Mouse (Mus musculus): ENCODE data around the gene Gm13723. TPM values are rescaled to one million over a fixed set of nuclear protein-coding genes. Genes with fewer than 3 reads are reported as not detected.

The Gm13723 gene
- not detected in 2 replicates for polyA plus RNA-seq (2021; fragmentation: Nextera tagmentation)
- long read RNA-seq, experiment 1, result 0 reads
- long read RNA-seq, experiment 2, result 0 reads

DNA sequence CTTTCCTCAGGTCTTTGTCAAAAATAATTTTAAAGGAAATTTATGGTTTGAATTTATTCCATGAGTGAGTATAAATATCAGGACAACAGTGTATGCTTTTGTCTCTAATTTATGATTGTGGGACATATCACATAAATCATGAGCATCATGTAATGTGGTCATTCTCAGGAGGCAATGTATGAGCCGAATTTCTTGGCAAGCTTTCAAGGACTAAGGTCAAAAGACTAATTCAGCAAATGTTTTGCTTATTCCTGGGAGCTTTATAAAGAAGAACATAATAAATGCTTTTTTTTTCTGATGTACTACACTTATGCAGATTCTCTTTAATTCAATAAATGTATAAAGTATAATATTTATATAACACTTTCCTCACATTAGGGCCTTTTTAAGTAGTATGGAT lies at the start of gene Gm13723:
Gene Gm13723, minus strand, starts transcription at position 101 of the 400 bp plus-strand sequence.

DNA sequence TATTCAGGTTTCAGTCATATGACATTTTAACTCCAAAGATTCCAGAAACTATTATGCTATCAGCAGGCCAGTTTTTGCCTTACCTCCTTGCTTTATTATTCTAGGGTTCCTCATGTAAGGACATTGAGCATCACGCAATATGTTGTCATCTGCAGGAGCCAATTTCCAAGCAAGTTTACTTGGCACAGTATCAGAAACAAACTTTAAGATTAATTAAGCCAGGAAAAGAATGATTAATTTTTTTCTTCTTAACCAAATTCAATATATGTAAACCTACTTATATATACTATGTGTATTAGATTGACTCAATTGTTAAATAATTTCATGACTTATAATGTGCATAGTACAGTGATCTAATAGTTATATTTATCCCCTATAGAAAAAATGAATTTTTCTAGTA lies 17.5 kb upstream of the Gm13723 start, which contains the start of gene Olfr1097:
Gene Olfr1097, minus strand, starts transcription at position 101 of the 400 bp plus-strand sequence.

DNA sequence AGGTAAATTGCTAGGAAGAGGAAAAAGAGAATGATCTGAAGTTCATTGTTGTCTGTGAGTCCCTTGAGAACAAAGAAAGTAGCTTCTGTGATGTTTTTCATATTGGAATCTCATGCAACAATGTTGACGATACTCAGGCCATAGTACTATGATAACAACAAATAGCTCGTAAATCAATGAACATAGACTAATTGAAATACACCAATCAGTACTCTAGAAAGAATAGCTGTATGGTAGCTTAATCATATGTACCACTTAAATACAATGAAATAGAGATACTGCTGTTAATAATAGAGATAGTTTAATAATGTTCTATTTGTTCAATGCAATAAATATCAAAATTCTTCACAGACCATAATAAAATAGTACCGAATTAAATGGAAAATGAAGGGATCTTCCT lies 23.0 kb downstream of the Gm13723 start, which contains the start of gene Olfr1095:
Gene Olfr1095, minus strand, starts transcription at position 101 of the 400 bp plus-strand sequence.

DNA sequence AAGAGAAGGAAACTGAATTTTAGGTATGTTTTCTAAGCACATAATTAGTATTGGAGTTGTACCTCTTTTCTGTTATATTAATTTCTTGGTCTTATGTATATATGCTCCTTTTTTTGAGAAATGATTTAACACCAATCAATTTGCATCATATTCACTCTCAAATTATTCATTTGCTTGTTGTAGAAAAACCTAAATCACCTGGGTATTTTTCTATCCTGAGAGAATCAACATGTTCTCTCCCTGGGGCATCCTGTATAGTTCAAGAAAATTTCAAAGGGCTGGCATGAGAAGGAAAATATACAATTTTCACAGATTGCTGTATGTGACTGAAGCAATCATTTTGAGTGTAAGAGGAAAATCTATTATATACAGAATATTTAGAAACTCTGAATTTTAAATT lies 50.2 kb downstream of the Gm13723 start, which contains the start of gene Olfr1094:
Gene Olfr1094, plus strand, starts transcription at position 301 of the 400 bp plus-strand sequence.

Other genes with a start within 250 kb of the Gm13723 start
- gene Olfr1084, start 235.1 kb downstream of the Gm13723 start, polyA plus RNA-seq (2021; fragmentation: Nextera tagmentation), result not detected in 2 replicates
- not detected in 2 replicates for gene Olfr1085, start 212.8 kb downstream of the Gm13723 start, polyA plus RNA-seq (2021; fragmentation: Nextera tagmentation)
- gene Olfr1086, start 194.7 kb downstream of the Gm13723 start, polyA plus RNA-seq (2021; fragmentation: Nextera tagmentation), result not detected in 2 replicates
- not detected in 2 replicates for gene Olfr1087, start 176.4 kb downstream of the Gm13723 start, polyA plus RNA-seq (2021; fragmentation: Nextera tagmentation)
- not detected in 2 replicates for gene Olfr1089, start 141.1 kb downstream of the Gm13723 start, polyA plus RNA-seq (2021; fragmentation: Nextera tagmentation)
- not detected in 2 replicates for gene Olfr1090, start 115.8 kb downstream of the Gm13723 start, polyA plus RNA-seq (2021; fragmentation: Nextera tagmentation)
- gene Olfr1093, start 92.3 kb downstream of the Gm13723 start, polyA plus RNA-seq (2021; fragmentation: Nextera tagmentation), result not detected in 2 replicates
- gene Olfr141, start 64.8 kb downstream of the Gm13723 start, polyA plus RNA-seq (2021; fragmentation: Nextera tagmentation), result not detected in 2 replicates
- not detected in 2 replicates for gene Olfr1094, start 50.1 kb downstream of the Gm13723 start, polyA plus RNA-seq (2021; fragmentation: Nextera tagmentation)
- not detected in 2 replicates for gene Olfr1095, start 23.1 kb downstream of the Gm13723 start, polyA plus RNA-seq (2021; fragmentation: Nextera tagmentation)
- not detected in 2 replicates for gene Olfr1097, start 17.4 kb upstream of the Gm13723 start, polyA plus RNA-seq (2021; fragmentation: Nextera tagmentation)
- not detected in 2 replicates for gene Olfr1098, start 49.7 kb upstream of the Gm13723 start, polyA plus RNA-seq (2021; fragmentation: Nextera tagmentation)
- gene Olfr1099, start 85.9 kb upstream of the Gm13723 start, polyA plus RNA-seq (2021; fragmentation: Nextera tagmentation), result not detected in 2 replicates
- not detected in 2 replicates for gene Olfr1100, start 105.2 kb upstream of the Gm13723 start, polyA plus RNA-seq (2021; fragmentation: Nextera tagmentation)
- not detected in 2 replicates for gene Olfr1101, start 116.4 kb upstream of the Gm13723 start, polyA plus RNA-seq (2021; fragmentation: Nextera tagmentation)
- not detected in 2 replicates for gene Olfr1102, start 123.6 kb upstream of the Gm13723 start, polyA plus RNA-seq (2021; fragmentation: Nextera tagmentation)
- not detected in 2 replicates for gene Olfr1104, start 152.3 kb upstream of the Gm13723 start, polyA plus RNA-seq (2021; fragmentation: Nextera tagmentation)
- gene Olfr1105, start 161.7 kb upstream of the Gm13723 start, polyA plus RNA-seq (2021; fragmentation: Nextera tagmentation), result not detected in 2 replicates
- gene Olfr1106, start 177.5 kb upstream of the Gm13723 start, polyA plus RNA-seq (2021; fragmentation: Nextera tagmentation), result not detected in 2 replicates
- gene Olfr1107, start 201.0 kb upstream of the Gm13723 start, polyA plus RNA-seq (2021; fragmentation: Nextera tagmentation), result not detected in 2 replicates
- gene Olfr1109, start 221.2 kb upstream of the Gm13723 start, polyA plus RNA-seq (2021; fragmentation: Nextera tagmentation), result not detected in 2 replicates
- not detected in 2 replicates for gene Olfr259, start 239.8 kb upstream of the Gm13723 start, polyA plus RNA-seq (2021; fragmentation: Nextera tagmentation)